Mouse (Mus musculus) hindbrain, embryonic 11.5 days (tissue): ENCODE results near the gene Lsm7. TPM values are rescaled to one million over a fixed set of nuclear protein-coding genes. Genes with fewer than 3 reads are reported as not detected.

Source experiments
- ATAC-seq: fragments of 200-750 bp; cut with Nextera tagmentation; 2 replicates; pipeline ENCODE4 v1.8.0; 2017; ENCODE audit warnings: mild to moderate bottlenecking, moderate TSS enrichment, moderate library complexity; ENCODE audit not compliant: low FRiP score
- DNase-seq: peaks from one replicate; pipeline ENCODE4 v3.0.0-alpha.2; 2015; ENCODE audit warnings: low spot score
- H3K27ac ChIP-seq: fragments of 300-500 bp; sonication (generic); 2 replicates; pipeline ENCODE4 v1.5.1; 2014; ENCODE audit warnings: mild to moderate bottlenecking, low read depth, low read length
- H3K27me3 ChIP-seq: fragments of 300-500 bp; sonication (generic); 2 replicates; pipeline ENCODE4 v1.6.1; 2014; ENCODE audit warnings: mild to moderate bottlenecking, low read length, moderate library complexity, mixed read lengths; ENCODE audit not compliant: control insufficient read depth, insufficient read depth
- H3K36me3 ChIP-seq: fragments of 300-500 bp; sonication (generic); 2 replicates; pipeline ENCODE4 v1.6.1; 2014; ENCODE audit warnings: mild to moderate bottlenecking, low read length, moderate library complexity, mixed read lengths; ENCODE audit not compliant: control insufficient read depth, insufficient read depth
- H3K4me1 ChIP-seq: fragments of 300-500 bp; sonication (generic); replicated peaks from 2 replicates; pipeline ENCODE4 v1.6.1; 2014; ENCODE audit warnings: low read length, mixed read lengths; ENCODE audit not compliant: control insufficient read depth, insufficient read depth
- H3K4me2 ChIP-seq: fragments of 300-500 bp; sonication (generic); replicated peaks from 2 replicates; pipeline ENCODE4 v1.6.1; 2014; ENCODE audit warnings: mild to moderate bottlenecking, low read depth, low read length
- H3K4me3 ChIP-seq: fragments of 300-500 bp; sonication (generic); 2 replicates; pipeline ENCODE4 v1.5.1; 2014; ENCODE audit warnings: low read depth, low read length
- H3K9ac ChIP-seq: fragments of 300-500 bp; sonication (generic); 2 replicates; pipeline ENCODE4 v1.6.1; 2014; ENCODE audit warnings: low read depth, low read length
- H3K9me3 ChIP-seq: fragments of 300-500 bp; sonication (generic); 2 replicates; pipeline ENCODE4 v1.6.1; 2016; ENCODE audit warnings: low read length; ENCODE audit not compliant: control insufficient read depth
- WGBS: fragments of 180-500 bp; shearing (Covaris S2); extraction: QIAGEN DNeasy Blood & Tissue Kit; methylation state at CpG from one replicate; pipeline ENCODE4 v1.1.7; 2014; 5-methylcytosine and 5-hydroxymethylcytosine counted together
- polyA plus RNA-seq: library from polyadenylated mRNA; unstranded; fragments of >200 nt; fragmentation: Nextera tagmentation; extraction: Ambion mirVana; gene quantifications from 2 replicates; pipeline ENCODE4 v1.2.1, GENCODE M21; 2014

Gene Lsm7
- polyA plus RNA-seq, 1 experiment from 2014 or later = 260 TPM

DNA sequence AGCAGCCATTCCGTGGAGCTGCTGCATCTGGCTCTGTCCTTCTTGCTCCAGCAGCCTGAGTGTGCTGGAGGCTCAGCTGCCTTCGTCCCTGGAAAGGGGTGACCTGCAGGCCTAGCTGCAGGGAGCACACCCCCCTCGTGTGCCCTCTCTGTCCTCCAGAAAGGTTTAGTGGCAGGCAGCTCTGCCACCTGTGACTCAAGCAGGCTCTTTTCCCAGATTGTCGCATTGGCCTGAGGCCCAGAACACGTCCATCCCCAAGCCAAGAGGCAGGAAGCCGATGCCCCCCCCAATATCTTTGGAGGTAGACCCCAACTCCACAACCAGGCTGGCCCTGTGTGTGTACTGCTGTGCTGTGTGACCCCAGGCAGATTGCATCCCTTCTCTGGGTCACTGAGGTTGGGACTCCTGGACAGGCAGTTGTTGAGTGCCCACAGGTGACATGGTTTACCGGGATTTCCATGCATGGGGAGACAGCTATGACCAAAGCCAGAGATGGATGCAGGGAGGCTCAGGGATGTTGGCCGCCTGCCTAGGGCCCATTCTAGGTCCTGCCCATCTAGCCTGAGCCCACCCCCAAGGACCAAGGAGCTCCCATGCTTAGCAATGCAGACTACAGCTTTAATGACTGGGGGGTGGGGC is 9.8 kb downstream of the Lsm7 start:
- Histone ChIP-seq H3K4me1 (no peaks in the 10 kb centered on the region; the same call in 1 of the 2 replicates), H3K9ac (no peak overlapping the region), H3K27ac (no peak overlapping the region), H3K4me3 (no peak overlapping the region), H3K4me2 (no peak overlapping the region), H3K27me3 (peaks cover 38% of the 10 kb centered on the region), H3K36me3 (no peaks in the 10 kb centered on the region), H3K9me3 (no peaks in the 10 kb centered on the region)
- no peak for DNase-seq
- WGBS = 55% methylated on average over 8 of the region's 8 CpGs
- no peak for ATAC-seq

DNA sequence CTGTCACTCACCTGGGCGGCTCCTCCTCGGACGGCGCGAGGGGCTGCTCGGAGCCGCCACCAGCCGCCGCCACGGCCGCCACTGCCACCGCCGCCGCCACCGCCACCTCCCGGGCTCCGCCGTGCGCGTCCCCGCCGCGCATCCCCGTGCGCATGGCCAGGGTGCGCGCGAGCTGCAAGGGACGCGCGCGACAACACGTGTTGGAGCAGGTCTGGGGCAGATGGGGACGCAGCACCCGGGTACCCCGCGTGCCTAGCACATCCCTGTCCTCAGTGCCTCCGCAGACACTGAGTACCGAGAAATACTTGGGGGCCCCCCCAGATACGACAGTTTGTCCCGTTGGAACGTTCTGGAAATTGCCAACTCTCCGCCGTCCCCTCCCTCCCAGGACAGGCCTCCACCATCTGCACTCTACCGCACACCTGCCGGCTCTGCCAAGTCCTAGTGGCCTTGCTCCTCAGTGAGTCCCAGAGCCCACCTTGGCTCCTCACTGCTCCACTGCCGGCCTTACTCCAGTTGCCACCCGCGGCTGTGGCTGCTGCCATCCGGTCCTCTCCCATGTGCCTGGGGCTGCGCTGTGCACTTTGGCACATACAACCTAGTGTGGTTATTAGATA is 11.0 kb downstream of the Lsm7 start, which contains the start of gene Lingo3:
Gene Lingo3, minus strand, starts transcription at position 109 of the 617 bp plus-strand sequence.
- peak; percentile 53 for DNase-seq
- WGBS = 4% methylated on average over 49 of the region's 51 CpGs
- no peaks in the 10 kb centered on the region; the same call in 1 of the 2 replicates for H3K4me1 ChIP-seq

DNA sequence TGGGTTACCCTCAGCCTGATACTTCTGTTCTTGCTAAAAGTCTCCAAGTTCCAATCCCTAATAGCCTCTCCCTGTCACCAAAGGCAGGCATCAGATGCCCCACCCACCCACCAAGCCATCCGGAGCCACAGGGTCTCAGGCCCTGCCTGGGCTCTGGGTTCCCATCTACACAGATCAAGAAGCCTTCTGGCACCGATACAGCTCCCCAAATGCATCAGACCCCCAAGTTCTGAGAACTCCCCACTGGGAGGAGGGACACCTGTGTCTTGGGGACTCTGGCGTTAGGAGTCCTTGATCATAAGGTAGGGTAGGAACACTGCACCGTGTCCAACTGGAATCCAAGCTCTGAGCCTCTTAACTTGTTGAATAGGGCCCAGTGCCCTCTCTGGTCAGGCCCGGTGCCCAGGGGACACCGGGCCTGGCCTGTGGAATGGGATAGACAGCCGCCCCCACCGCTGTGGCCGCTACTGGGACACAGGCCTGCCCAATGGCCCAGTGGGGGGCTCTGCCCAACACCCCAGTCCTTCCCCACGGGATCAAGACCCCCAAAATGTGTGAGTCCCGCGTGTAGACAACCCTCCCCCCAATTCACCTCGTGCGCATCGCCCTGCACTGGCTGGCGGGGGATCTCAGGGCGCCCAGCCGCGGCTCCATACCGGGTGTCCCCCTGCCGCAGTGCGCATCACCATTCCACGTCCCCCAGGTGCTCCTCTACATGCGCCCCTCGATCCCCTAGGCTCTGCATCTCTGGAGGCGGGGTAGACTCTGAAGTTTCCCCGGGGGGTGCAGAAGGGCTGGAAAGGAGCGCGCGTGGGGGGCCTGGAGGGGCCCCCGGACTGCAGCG is 11.7 kb downstream of the Lsm7 start:
- Histone ChIP-seq H3K9ac (peak overlapping the region; percentile 47), H3K27ac (no peak overlapping the region), H3K36me3 (no peaks in the 10 kb centered on the region), H3K9me3 (no peaks in the 10 kb centered on the region), H3K4me3 (peak overlapping the region; percentile 31), H3K4me2 (peak overlapping the region; percentile 72), H3K27me3 (peaks cover 38% of the 10 kb centered on the region), H3K4me1 (no peaks in the 10 kb centered on the region; the same call in 1 of the 2 replicates)
- WGBS = 13% methylated on average over 27 of the region's 32 CpGs
- ATAC-seq (no peak), DNase-seq (no peak)

More for the DNA sequence above, 11.0 kb downstream of the Lsm7 start, which contains the start of gene Lingo3:
- no peak; the same call in 1 of the 2 replicates for ATAC-seq
- H3K36me3 ChIP-seq = no peaks in the 10 kb centered on the region
- peaks cover 38% of the 10 kb centered on the region for H3K27me3 ChIP-seq
- H3K27ac ChIP-seq = no peak within 1 kb of the TSS
- peak within 1 kb of the TSS; percentile 72 for H3K4me2 ChIP-seq
- H3K9me3 ChIP-seq = no peaks in the 10 kb centered on the region
- H3K9ac ChIP-seq = peak within 1 kb of the TSS; percentile 47
- H3K4me3 ChIP-seq = peak within 1 kb of the TSS; percentile 31

DNA sequence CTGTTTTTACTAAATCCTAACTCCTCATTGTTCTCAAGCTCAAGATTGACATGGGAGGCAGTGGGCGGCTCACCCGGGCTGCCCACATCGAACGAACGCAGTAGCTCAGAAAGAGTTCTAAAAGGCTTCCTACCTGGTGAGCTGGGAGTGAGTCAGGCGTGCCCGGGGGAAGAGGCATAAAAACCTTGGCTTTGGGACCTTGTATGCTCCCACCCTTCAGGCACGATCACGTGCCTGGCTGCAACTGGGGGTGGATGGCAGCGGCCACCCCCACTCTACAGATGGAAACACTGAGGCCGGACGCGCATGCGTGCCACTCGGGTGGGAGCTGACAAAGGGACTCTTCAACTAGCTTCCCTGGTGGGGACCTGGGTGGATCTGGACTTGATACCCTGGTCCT is 12.7 kb downstream of the Lsm7 start:
- Histone ChIP-seq H3K4me3 (no peak overlapping the region), H3K9ac (no peak overlapping the region), H3K27ac (no peak overlapping the region), H3K9me3 (no peaks in the 10 kb centered on the region), H3K4me2 (no peak overlapping the region), H3K27me3 (peaks cover 38% of the 10 kb centered on the region), H3K4me1 (no peaks in the 10 kb centered on the region; the same call in 1 of the 2 replicates), H3K36me3 (no peaks in the 10 kb centered on the region)
- WGBS = 84% methylated on average over 15 of the region's 15 CpGs
- no peak for DNase-seq
- no peak for ATAC-seq

DNA sequence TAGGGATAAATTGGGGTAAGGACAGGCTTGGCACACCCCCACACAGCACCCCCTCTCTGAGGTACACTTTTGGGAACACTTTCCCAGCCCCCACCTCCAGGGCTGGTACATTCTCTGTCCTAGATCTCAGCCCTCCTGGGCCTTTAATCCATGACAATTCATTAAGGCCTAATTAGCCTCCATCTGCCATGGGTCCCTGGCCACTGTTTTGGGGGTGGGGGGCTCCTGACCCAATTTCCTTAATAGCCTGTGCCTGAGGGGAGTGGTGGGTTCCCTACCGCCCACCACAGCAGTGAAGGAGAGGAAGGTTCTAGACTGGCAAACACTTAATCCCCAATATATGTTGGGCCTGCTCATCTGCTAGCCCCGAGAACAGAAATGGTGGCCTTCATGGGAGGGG is 13.3 kb downstream of the Lsm7 start:
- H3K27me3 ChIP-seq = peaks cover 40% of the 10 kb centered on the region
- DNase-seq (no peak), ATAC-seq (no peak)
- no peak overlapping the region for H3K9ac ChIP-seq
- no peak overlapping the region for H3K4me2 ChIP-seq
- H3K4me1 ChIP-seq = no peaks in the 10 kb centered on the region; the same call in 1 of the 2 replicates
- no peaks in the 10 kb centered on the region for H3K9me3 ChIP-seq
- H3K27ac ChIP-seq = no peak overlapping the region
- H3K4me3 ChIP-seq = no peak overlapping the region
- WGBS = 93% methylated on average over 2 of the region's 2 CpGs
- H3K36me3 ChIP-seq = no peaks in the 10 kb centered on the region

DNA sequence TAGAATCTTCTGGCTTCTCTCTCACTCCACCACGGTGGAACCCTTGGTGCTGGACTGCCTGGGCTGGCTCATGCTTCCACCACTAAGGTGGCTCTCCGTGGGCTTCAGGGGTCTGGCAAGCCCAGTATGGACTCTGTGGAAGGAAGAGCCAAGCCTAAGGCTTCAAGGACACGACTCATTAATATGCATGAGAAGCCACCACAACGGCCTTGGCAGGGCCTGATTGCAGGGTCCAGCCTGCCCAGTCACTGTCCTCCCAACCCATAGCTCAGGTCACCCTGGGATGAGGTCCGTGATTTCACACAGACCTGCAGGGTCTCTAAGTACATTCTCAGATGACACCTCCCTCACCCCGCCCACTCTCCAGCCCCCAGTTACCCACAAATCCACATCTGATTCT is 15.2 kb downstream of the Lsm7 start:
- no peaks in the 10 kb centered on the region for H3K9me3 ChIP-seq
- 61% methylated on average over 6 of the region's 6 CpGs for WGBS
- no peaks in the 10 kb centered on the region for H3K36me3 ChIP-seq
- H3K4me3 ChIP-seq = no peak overlapping the region
- no peak overlapping the region for H3K27ac ChIP-seq
- no peaks in the 10 kb centered on the region; the same call in none of the 2 replicates for H3K4me1 ChIP-seq
- no peak overlapping the region for H3K9ac ChIP-seq
- no peak for ATAC-seq
- DNase-seq = no peak
- H3K4me2 ChIP-seq = no peak overlapping the region
- H3K27me3 ChIP-seq = peaks cover 52% of the 10 kb centered on the region

DNA sequence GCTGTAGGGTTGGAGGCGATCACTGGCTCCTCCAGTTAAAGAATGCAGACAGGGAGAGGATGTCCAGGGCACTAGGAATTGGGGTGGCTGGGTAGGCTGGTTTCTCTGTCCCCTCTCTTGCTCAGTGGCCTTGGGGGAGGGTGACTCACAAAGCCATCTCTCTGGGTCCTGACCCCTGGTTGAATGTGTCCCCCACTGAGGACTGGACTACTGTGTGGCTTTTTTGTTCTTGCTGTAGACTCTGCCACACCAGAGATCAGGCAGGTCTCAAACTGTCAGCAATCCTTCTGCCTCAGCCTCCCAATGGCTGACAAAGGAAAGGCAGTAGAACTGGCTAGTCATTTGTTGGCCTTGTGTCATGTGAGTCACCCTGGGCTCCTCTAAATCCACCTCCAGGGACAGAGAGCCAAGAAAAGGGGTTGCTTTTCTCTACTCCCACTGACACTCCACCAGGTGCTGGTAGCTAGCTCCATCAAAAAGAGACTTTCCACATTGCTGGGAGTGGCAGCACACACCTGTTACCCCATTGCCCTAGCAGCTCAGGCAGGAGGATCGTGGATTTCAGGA is 16.6 kb downstream of the Lsm7 start:
- DNase-seq (no peak), ATAC-seq (no peak)
- no peak overlapping the region for H3K4me2 ChIP-seq
- H3K36me3 ChIP-seq = no peaks in the 10 kb centered on the region
- no peak overlapping the region for H3K4me3 ChIP-seq
- no peak overlapping the region for H3K27ac ChIP-seq
- H3K9ac ChIP-seq = no peak overlapping the region
- no peaks in the 10 kb centered on the region; the same call in 1 of the 2 replicates for H3K4me1 ChIP-seq
- peaks cover 49% of the 10 kb centered on the region for H3K27me3 ChIP-seq
- no peaks in the 10 kb centered on the region for H3K9me3 ChIP-seq
- WGBS = 54% methylated on average over 2 of the region's 2 CpGs

DNA sequence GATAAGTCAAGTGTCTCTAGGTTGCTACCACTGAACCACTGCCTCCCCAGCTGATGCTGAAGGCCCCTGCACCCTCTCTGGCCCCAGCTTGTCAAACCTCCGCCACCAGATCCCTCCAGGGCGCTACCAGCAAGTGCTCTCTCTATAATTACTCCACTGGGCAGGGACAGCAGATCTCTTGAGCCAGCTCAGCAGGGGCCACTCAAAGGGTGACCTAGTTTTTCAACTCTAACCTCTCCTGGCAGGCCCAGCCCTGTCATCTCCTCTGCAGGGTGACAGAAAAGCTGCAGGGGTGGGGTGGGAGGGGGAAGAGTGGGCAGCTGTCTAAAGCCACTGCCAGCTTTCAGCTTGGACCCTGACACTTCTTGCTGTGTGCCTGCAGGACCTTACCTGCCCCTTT is 17.2 kb downstream of the Lsm7 start:
- peaks cover 1% of the 10 kb centered on the region for H3K4me1 ChIP-seq
- 19% methylated on average over 2 of the region's 2 CpGs for WGBS
- peaks cover 43% of the 10 kb centered on the region for H3K27me3 ChIP-seq
- H3K9ac ChIP-seq = 0 out of 2 replicates have a peak overlapping the region, but pooled peaks have one; percentile 7
- H3K36me3 ChIP-seq = no peaks in the 10 kb centered on the region
- H3K27ac ChIP-seq = no peak overlapping the region
- ATAC-seq (no peak), DNase-seq (no peak)
- H3K9me3 ChIP-seq = no peaks in the 10 kb centered on the region
- no peak overlapping the region for H3K4me2 ChIP-seq
- H3K4me3 ChIP-seq = no peak overlapping the region
